Mouse (Mus musculus): Measurements from ENCODE around the gene Nav2. TPM values are rescaled to one million over a fixed set of nuclear protein-coding genes. Genes with fewer than 3 reads are reported as not detected.

The Nav2 gene
- polyA plus RNA-seq, 1 experiment: 1.3 TPM

- TF ChIP-seq FLI1 (IDR thresholded peaks at IDR 0.05; ENCODE audit: low read length): no peak
- no peak for TF ChIP-seq GATA1 (IDR thresholded peaks at IDR 0.05; ENCODE audit: borderline replicate concordance, low read length)
- Histone ChIP-seq H3K27me3 (replicated peaks) (peaks cover 45% of the 10 kb centered on the region), H3K9me3 (no peaks in the 10 kb centered on the region), H3K36me3 (replicated peaks; ENCODE audit: low read length) (no peaks in the 10 kb centered on the region), H3K4me1 (peaks cover 5% of the 10 kb centered on the region; the same call in 1 of the 2 replicates), H3K4me3 (replicated peaks) (no peak overlapping the region)
These were observed 359.3 kb downstream of the Nav2 start for GRCm38 (mm10) chr7:49267621-49268325.

- peaks cover 5% of the 10 kb centered on the region; the same call in 1 of the 2 replicates for H3K4me1 ChIP-seq
- H3K27me3 ChIP-seq (replicated peaks): peaks cover 48% of the 10 kb centered on the region
- no peak overlapping the region for H3K4me3 ChIP-seq (replicated peaks)
- no peaks in the 10 kb centered on the region for H3K36me3 ChIP-seq (replicated peaks; ENCODE audit: low read length)
- no peaks in the 10 kb centered on the region for H3K9me3 ChIP-seq
- no peak for TF ChIP-seq FLI1 (IDR thresholded peaks at IDR 0.05; ENCODE audit: low read length)
These were observed 359.9 kb downstream of the Nav2 start for GRCm38 (mm10) chr7:49268401-49268921.

- Histone ChIP-seq H3K4me3 (replicated peaks) (no peak overlapping the region), H3K27me3 (replicated peaks) (peaks cover 42% of the 10 kb centered on the region), H3K4me1 (peaks cover 5% of the 10 kb centered on the region; the same call in 1 of the 2 replicates), H3K9me3 (no peaks in the 10 kb centered on the region), H3K36me3 (replicated peaks; ENCODE audit: low read length) (no peaks in the 10 kb centered on the region)
- TF ChIP-seq FLI1 (IDR thresholded peaks at IDR 0.05; ENCODE audit: low read length): no peak
- TF ChIP-seq GATA1 (IDR thresholded peaks at IDR 0.05; ENCODE audit: borderline replicate concordance, low read length): no peak
These were observed 362.3 kb downstream of the Nav2 start for GRCm38 (mm10) chr7:49270855-49271254.

DNA sequence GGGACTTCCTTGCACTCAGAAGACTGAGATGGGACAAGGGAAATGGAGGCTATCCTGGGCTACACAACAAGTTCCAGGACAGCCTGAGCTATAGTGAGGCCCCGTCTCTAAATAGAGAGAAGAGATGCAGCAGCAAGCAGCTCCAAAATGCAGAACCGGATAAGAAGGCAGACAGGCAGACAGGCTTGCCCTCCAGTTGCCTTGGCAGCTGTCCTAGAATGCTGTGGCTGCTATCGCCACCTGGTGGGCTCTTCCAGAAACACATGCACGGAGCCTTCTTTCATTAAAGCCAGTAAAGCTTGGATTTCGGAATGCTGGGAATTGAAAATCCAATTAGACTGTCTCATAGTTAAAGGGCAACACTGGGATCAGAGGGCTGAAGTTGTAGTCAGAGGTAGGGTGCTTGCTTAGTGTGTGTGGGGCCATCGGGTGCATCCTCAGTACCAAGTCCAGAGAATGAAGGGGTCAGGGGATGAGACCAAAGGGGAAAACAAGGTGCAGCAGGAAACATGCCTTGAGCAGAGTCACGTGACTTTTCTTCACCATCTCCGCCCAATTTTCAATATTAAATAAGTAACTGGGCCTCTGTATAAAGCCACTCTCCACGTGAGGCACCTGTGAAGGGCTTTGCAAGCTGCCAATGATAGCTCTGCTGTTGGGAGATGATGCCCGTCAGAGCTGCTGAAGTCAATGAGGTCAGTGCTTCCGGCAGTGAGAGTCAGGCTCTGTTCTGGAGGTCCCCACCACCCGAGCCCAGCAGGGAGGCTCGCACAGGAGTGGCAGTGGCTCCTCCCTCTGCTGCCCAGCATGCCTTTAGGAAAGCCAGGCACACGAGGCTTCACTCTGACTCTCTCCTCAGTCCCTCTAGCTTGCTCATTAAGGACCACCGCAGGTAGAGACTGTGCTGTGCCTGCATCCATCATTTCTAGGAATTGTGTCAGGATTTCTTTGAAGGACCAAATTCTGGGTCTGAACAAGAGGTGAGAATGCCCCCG, 364.2 kb downstream of the Nav2 start:
- Histone ChIP-seq H3K9me3 (no peaks in the 10 kb centered on the region), H3K4me3 (replicated peaks) (no peak overlapping the region), H3K4me1 (peaks cover 5% of the 10 kb centered on the region; the same call in 1 of the 2 replicates), H3K27me3 (replicated peaks) (peaks cover 32% of the 10 kb centered on the region), H3K36me3 (replicated peaks; ENCODE audit: low read length) (no peaks in the 10 kb centered on the region)
- no peak for TF ChIP-seq FLI1 (IDR thresholded peaks at IDR 0.05; ENCODE audit: low read length)
- TF ChIP-seq GATA1 (IDR thresholded peaks at IDR 0.05; ENCODE audit: borderline replicate concordance, low read length): no peak

DNA sequence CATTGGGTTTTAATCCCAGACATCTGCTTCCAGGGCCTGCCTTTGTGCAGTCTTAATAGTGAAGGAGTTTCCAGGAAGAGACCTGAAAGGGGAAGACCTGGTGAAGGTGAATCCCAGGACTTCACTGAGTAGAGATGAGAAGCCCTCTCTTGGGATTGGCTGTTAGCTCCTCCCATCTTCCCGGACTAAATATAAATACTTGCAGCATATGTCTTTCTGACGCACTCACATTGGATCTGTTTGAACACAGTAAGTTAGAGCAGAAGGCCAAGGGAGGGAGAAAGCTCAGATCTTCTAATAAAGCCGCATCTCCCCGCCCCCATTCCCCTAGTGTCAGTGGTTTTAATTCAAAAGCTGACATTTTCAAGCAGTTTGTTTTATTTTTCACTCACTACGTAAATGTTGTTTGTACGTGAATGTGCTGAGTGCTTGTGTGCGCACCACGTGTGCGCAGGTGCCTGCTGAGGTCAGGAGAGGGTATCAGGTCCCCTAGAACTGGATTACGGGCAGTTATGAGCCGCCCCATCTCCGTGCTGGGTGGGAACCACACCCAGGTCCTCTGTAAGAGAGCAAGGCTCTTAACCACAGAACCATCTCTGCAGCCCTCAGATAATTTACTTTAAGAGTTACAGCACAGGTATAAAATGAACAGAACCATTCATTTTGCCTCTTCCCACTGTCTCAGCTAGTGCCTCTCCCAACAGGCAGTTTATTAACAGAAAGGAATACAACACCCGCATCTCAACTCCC, 365.6 kb downstream of the Nav2 start:
- TF ChIP-seq GATA1 (IDR thresholded peaks at IDR 0.05; ENCODE audit: borderline replicate concordance, low read length): no peak
- no peak for TF ChIP-seq FLI1 (IDR thresholded peaks at IDR 0.05; ENCODE audit: low read length)
- H3K36me3 ChIP-seq (replicated peaks; ENCODE audit: low read length): no peaks in the 10 kb centered on the region
- no peaks in the 10 kb centered on the region for H3K9me3 ChIP-seq
- peaks cover 5% of the 10 kb centered on the region; the same call in 1 of the 2 replicates for H3K4me1 ChIP-seq
- H3K27me3 ChIP-seq (replicated peaks): peaks cover 28% of the 10 kb centered on the region
- no peak overlapping the region for H3K4me3 ChIP-seq (replicated peaks)

DNA sequence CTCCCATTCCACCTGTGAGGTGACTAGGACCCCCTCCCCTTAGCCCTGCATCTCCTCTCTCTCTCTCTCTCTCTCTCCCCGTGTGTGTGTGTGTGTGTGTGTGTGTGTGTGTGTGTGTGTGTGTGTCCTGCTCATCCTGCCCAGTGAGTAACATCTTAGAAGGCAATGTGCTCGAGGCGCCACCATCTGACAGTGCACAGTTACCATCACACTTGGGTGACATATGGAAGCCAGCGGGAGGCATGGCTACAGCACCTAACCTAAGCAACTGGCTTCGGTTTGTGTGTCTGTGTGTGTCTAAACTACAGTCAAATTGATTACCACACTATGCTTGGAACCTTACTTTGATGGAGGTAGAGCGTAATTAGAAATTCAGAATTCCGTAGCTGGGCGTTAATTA, 366.2 kb downstream of the Nav2 start:
- TF ChIP-seq FLI1 (IDR thresholded peaks at IDR 0.05; ENCODE audit: low read length) (no peak), GATA1 (IDR thresholded peaks at IDR 0.05; ENCODE audit: borderline replicate concordance, low read length) (no peak)
- H3K4me1 ChIP-seq: peaks cover 5% of the 10 kb centered on the region; the same call in 1 of the 2 replicates
- H3K36me3 ChIP-seq (replicated peaks; ENCODE audit: low read length): no peaks in the 10 kb centered on the region
- no peak overlapping the region for H3K4me3 ChIP-seq (replicated peaks)
- no peaks in the 10 kb centered on the region for H3K9me3 ChIP-seq
- peaks cover 31% of the 10 kb centered on the region for H3K27me3 ChIP-seq (replicated peaks)

- Histone ChIP-seq H3K9me3 (no peaks in the 10 kb centered on the region), H3K36me3 (replicated peaks; ENCODE audit: low read length) (no peaks in the 10 kb centered on the region), H3K27me3 (replicated peaks) (peaks cover 29% of the 10 kb centered on the region), H3K4me1 (peaks cover 5% of the 10 kb centered on the region; the same call in 1 of the 2 replicates), H3K4me3 (replicated peaks) (no peak overlapping the region)
- TF ChIP-seq FLI1 (IDR thresholded peaks at IDR 0.05; ENCODE audit: low read length) (no peak), GATA1 (IDR thresholded peaks at IDR 0.05; ENCODE audit: borderline replicate concordance, low read length) (no peak)
These were observed 367.6 kb downstream of the Nav2 start for GRCm38 (mm10) chr7:49276163-49276562.

DNA sequence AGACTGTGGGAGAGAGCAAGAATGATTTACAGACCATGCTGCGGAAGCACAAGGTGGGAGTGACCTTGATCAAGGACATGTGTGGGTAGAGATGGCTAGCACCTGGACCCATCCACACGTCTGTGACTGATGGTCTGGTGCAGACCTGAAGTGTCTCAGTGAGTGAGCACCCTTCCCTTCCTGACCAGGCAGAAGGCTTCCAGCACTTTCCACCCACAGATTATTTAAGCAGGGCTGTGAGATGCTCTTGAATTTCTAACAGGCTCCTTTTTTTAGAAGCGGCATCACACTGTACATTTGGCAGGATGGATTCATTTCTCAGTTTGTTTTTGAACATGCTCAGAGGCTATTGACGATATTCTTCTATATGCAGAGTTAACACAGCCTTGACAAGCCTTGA, 369.2 kb downstream of the Nav2 start:
- H3K9me3 ChIP-seq: no peaks in the 10 kb centered on the region
- peaks cover 26% of the 10 kb centered on the region for H3K27me3 ChIP-seq (replicated peaks)
- no peak for TF ChIP-seq GATA1 (IDR thresholded peaks at IDR 0.05; ENCODE audit: borderline replicate concordance, low read length)
- no peak for TF ChIP-seq FLI1 (IDR thresholded peaks at IDR 0.05; ENCODE audit: low read length)
- H3K4me3 ChIP-seq (replicated peaks): no peak overlapping the region
- peaks cover under 1% of the 10 kb centered on the region; the same call in 1 of the 2 replicates for H3K4me1 ChIP-seq
- H3K36me3 ChIP-seq (replicated peaks; ENCODE audit: low read length): no peaks in the 10 kb centered on the region

GRCm38 (mm10) chr7:49278531-49278930, 370.0 kb downstream of the Nav2 start:
- H3K4me1 ChIP-seq: no peaks in the 10 kb centered on the region
- peaks cover 17% of the 10 kb centered on the region for H3K27me3 ChIP-seq (replicated peaks)
- no peaks in the 10 kb centered on the region for H3K36me3 ChIP-seq (replicated peaks; ENCODE audit: low read length)
- no peaks in the 10 kb centered on the region for H3K9me3 ChIP-seq
- H3K4me3 ChIP-seq (replicated peaks): no peak overlapping the region
- no peak for TF ChIP-seq FLI1 (IDR thresholded peaks at IDR 0.05; ENCODE audit: low read length)
- TF ChIP-seq GATA1 (IDR thresholded peaks at IDR 0.05; ENCODE audit: borderline replicate concordance, low read length): no peak
